Mouse (Mus musculus) granulocyte monocyte progenitor cell, adult 5-6 weeks (primary cell): ENCODE results near the gene Lysmd4. TPM values are rescaled to one million over a fixed set of nuclear protein-coding genes. Genes with fewer than 3 reads are reported as not detected.
A peak's percentile ranks its signal among the peaks of the same experiment; 100 is the strongest.

ENCODE experiments used
- ATAC-seq: replicated peaks from 2 replicates; pipeline ENCODE4 v1.8.0; 2016; ENCODE audit warnings: mild to moderate bottlenecking, moderate TSS enrichment, inconsistent platforms; ENCODE audit not compliant: poor library complexity, severe bottlenecking
- total RNA-seq, 2 experiments: library from RNA; stranded (forward) in 1 of 2; stranded (reverse) in 1 of 2; fragments of 200-712, 200-1000 nt in 1 of 2; fragments of >200 nt in 1 of 2; fragmentation: Nextera tagmentation in 1 of 2; gene quantifications; 2 replicates each; pipeline ENCODE4 v1.2.3; 2014 to 2017

The Lysmd4 gene
- total RNA-seq, 2 experiments from 2014 or later, result 1.2 to 4.0 TPM

DNA sequence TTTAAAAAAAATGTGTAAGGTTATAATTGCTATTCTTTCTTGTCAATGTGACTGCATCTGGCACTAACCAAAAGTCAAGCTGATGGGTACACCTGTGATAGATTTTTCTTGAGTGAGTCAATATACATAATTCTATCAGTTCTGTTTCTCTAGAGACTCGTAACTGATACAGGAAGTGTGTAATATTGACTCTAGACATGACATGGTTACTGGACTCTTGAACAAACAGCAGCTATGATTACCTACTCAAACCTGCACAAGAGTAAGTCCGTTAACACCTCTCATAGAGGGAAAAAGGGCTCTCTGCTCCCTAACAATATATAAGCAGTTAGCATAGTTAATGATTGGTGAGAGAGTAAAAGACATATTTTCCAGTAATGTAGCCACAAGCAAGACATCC, 87.8 kb downstream of the Lysmd4 start:
- no peak for ATAC-seq

GRCm38 (mm10) chr7:67313200-67313599, 90.9 kb downstream of the Lysmd4 start:
- ATAC-seq, result no peak

- no peak for ATAC-seq
Measured at GRCm38 (mm10) chr7:67318697-67319096, 96.4 kb downstream of the Lysmd4 start.

- ATAC-seq, result no peak
Measured at GRCm38 (mm10) chr7:67320359-67320758, 98.0 kb downstream of the Lysmd4 start.

DNA sequence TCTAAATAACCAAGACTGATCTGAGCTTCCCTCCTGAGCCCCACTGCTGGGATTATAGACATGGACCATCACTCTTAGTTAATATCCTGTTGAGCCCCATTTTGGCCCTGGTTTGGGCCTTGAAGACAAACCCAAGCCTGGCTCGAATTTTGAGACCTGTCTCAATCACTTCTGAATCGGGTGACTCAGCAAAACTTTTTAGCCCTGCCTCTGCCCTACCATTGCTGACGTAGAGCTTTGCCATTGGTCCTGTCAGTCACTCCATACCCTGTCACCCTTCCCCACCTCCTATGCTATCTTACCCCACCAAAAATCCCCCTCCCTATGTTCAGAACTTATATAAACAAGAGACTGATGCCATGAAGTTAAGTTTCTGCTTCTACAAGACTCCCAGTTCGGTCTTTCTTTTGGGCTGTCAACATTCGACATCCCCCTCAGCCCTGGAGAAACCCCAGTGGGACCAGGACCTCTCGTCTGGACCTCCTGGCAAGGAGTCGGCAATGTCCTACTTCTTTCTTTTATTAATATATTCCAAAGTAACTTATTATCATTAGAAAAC, 119.8 kb downstream of the Lysmd4 start:
- no peak for ATAC-seq

DNA sequence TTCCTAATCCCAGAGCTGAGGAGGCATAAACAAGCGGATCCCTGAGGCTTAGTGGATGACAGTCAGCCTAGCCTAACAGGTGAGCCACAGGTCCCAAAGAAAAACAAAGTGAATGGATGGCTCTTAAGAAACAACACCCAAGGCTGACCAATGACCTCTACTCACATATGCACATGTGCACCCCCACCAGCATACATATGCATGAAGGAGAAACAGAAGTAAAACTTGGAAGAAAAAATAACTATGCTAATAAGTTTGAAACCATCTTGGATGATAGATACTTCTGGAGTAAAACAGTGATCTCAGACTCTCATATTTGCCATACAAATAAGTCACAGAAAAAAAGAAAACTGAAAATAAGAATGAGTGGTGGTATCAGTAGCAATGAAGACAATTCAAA, 122.1 kb downstream of the Lysmd4 start:
- ATAC-seq, result no peak

GRCm38 (mm10) chr7:67352989-67353388, 130.6 kb downstream of the Lysmd4 start:
- no peak for ATAC-seq

- peak; percentile 74 for ATAC-seq
Measured at GRCm38 (mm10) chr7:67353667-67354066, 131.3 kb downstream of the Lysmd4 start.

DNA sequence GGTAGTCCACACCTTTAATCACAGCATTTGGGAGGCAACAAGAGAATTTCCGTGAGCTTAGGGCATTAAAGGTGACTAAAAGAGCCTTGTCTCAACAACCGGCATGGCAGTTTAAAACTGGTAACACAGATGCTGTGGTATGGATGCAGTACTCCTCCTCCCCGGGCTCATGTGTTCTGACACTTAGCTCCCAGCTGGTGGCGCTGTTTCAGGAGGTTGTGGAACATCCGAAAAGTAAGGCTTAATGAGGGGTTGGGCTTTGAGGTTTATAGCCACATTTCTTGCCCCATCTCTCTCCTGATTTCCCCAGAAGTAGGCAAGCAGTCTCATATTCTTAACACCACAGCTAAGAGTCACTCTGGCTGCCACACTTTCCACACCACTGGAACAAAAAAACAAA, 133.5 kb downstream of the Lysmd4 start:
- ATAC-seq, result peak; percentile 46

Other genes starting within 250 kb of the Lysmd4 start
- 28.6 and 31.9 TPM in 2 replicates for gene Mef2a, start 150.3 kb downstream of the Lysmd4 start, total RNA-seq (2014; fragmentation: Nextera tagmentation)
- gene Mef2a, start 150.3 kb downstream of the Lysmd4 start, total RNA-seq (2017), result 20.5 and 21.2 TPM in 2 replicates